Mouse (Mus musculus) lung, adult 2 months (tissue): ENCODE data around the gene Ptrhd1. TPM values are rescaled to one million over a fixed set of nuclear protein-coding genes. Genes with fewer than 3 reads are reported as not detected.
A peak's percentile ranks its signal among the peaks of the same experiment; 100 is the strongest.

Experiments
- DNase-seq: peaks from one replicate; pipeline ENCODE4 v3.0.0; 2022
- H3K4me1 ChIP-seq: fragments of 200-500 bp; 2 replicates; pipeline ENCODE4 v1.6.1; 2011; ENCODE audit warnings: low read length; ENCODE audit not compliant: control insufficient read depth, insufficient read depth
- H3K4me3 ChIP-seq: fragments of 200-500 bp; replicated peaks from 2 replicates; pipeline ENCODE3; 2011; ENCODE audit warnings: low read depth, mild to moderate bottlenecking, control low read depth, low read length; ENCODE audit errors: extremely low read depth
- CTCF ChIP-seq: fragments of 200-500 bp; IDR thresholded peaks from 2 replicates; pipeline ENCODE4 v1.5.1; 2011; ENCODE audit warnings: mild to moderate bottlenecking, low read length, control low read depth; ENCODE audit not compliant: insufficient read depth
- POLR2A ChIP-seq: fragments of 200-500 bp; IDR thresholded peaks from 2 replicates; pipeline ENCODE4 v1.6.1; 2011; ENCODE audit warnings: low read depth, mild to moderate bottlenecking, control low read depth, low read length, borderline replicate concordance; ENCODE audit errors: extremely low read depth
- WGBS: fragments of 180-500 bp; shearing (Covaris S2); methylation state at CpG from one replicate; pipeline ENCODE4 v1.1.7; 2018; 5-methylcytosine and 5-hydroxymethylcytosine counted together
- polyA plus RNA-seq: library from polyadenylated mRNA; depleted of rRNA; stranded (reverse); fragments of >200 nt; gene quantifications from 2 replicates; pipeline ENCODE4 v1.2.3, GENCODE M21; 2012; rRNA removed

Gene Ptrhd1
- polyA plus RNA-seq = 3.7 and 3.9 TPM in 2 replicates

GRCm38 (mm10) chr12:4233572-4234508, at the start of gene Ptrhd1, which contains the start of gene Cenpo:
Gene Ptrhd1 (plus strand): TSS chr12:4234027.
Gene Cenpo (minus strand): TSS chr12:4234294.
- Histone ChIP-seq H3K4me1 (no peaks in the 10 kb centered on the region), H3K4me3 (peak within 1 kb of the TSS; percentile 84)
- WGBS = under 1% methylated on average over 50 of the region's 50 CpGs
- peak; percentile 98 for DNase-seq
- TF ChIP-seq POLR2A = peak; percentile 93; the same call in 1 of the 2 replicates
- TF ChIP-seq CTCF = no peak

GRCm38 (mm10) chr12:4184648-4185047, 49.2 kb upstream of the Ptrhd1 start:
- 33% methylated on average over 2 of the region's 2 CpGs for WGBS
- DNase-seq = no peak
- H3K4me3 ChIP-seq = no peak overlapping the region
- no peak for TF ChIP-seq CTCF
- TF ChIP-seq POLR2A = no peak
- no peaks in the 10 kb centered on the region for H3K4me1 ChIP-seq

- Histone ChIP-seq H3K4me3 (no peak overlapping the region), H3K4me1 (no peaks in the 10 kb centered on the region; the same call in 1 of the 2 replicates)
- DNase-seq = no peak
- TF ChIP-seq CTCF (no peak), POLR2A (no peak)
- WGBS = 36% methylated on average over 14 of the region's 14 CpGs
Measured at GRCm38 (mm10) chr12:4188171-4189059, 45.4 kb upstream of the Ptrhd1 start.

GRCm38 (mm10) chr12:4189060-4189447, 44.8 kb upstream of the Ptrhd1 start:
- peaks cover 2% of the 10 kb centered on the region for H3K4me1 ChIP-seq
- H3K4me3 ChIP-seq = no peak overlapping the region
- WGBS = 52% methylated on average over 5 of the region's 5 CpGs
- no peak for TF ChIP-seq POLR2A
- no peak for TF ChIP-seq CTCF
- DNase-seq = no peak

GRCm38 (mm10) chr12:4192514-4192913, 41.3 kb upstream of the Ptrhd1 start:
- Histone ChIP-seq H3K4me3 (no peak overlapping the region), H3K4me1 (peaks cover 2% of the 10 kb centered on the region)
- TF ChIP-seq CTCF = no peak
- no peak for TF ChIP-seq POLR2A
- 67% methylated on average over 6 of the region's 6 CpGs for WGBS
- no peak for DNase-seq

GRCm38 (mm10) chr12:4193025-4193740, 40.6 kb upstream of the Ptrhd1 start:
- 56% methylated on average over 10 of the region's 10 CpGs for WGBS
- H3K4me3 ChIP-seq = no peak overlapping the region
- H3K4me1 ChIP-seq = peaks cover 2% of the 10 kb centered on the region
- TF ChIP-seq POLR2A (no peak), CTCF (no peak)
- no peak for DNase-seq

- DNase-seq = no peak
- Histone ChIP-seq H3K4me3 (no peak overlapping the region), H3K4me1 (peaks cover 2% of the 10 kb centered on the region)
- TF ChIP-seq POLR2A (no peak), CTCF (no peak)
- WGBS = 89% methylated on average over 14 of the region's 14 CpGs
Measured at GRCm38 (mm10) chr12:4194643-4195042, 39.2 kb upstream of the Ptrhd1 start.

- no peak for DNase-seq
- no peak overlapping the region for H3K4me3 ChIP-seq
- 81% methylated on average over 4 of the region's 4 CpGs for WGBS
- TF ChIP-seq POLR2A (no peak), CTCF (no peak)
- H3K4me1 ChIP-seq = peaks cover under 1% of the 10 kb centered on the region
Measured at GRCm38 (mm10) chr12:4198702-4199101, 35.1 kb upstream of the Ptrhd1 start.

GRCm38 (mm10) chr12:4199271-4199670, 34.6 kb upstream of the Ptrhd1 start:
- no peak for DNase-seq
- Histone ChIP-seq H3K4me1 (no peaks in the 10 kb centered on the region; the same call in 1 of the 2 replicates), H3K4me3 (no peak overlapping the region)
- WGBS = 94% methylated on average over 11 of the region's 11 CpGs
- TF ChIP-seq POLR2A = no peak
- no peak for TF ChIP-seq CTCF
